Mouse (Mus musculus) C2C12 (cell line): Measurements from ENCODE around the gene Shisa4. TPM values are rescaled to one million over a fixed set of nuclear protein-coding genes. Genes with fewer than 3 reads are reported as not detected.

Experiments used
- H3K27me3 ChIP-seq: one replicate; pipeline ENCODE4 v1.6.1; 2011; ENCODE audit not compliant: control insufficient read depth, insufficient read depth, insufficient read length
- H3K36me3 ChIP-seq: one replicate; pipeline ENCODE4 v1.6.1; 2011; ENCODE audit not compliant: control insufficient read depth, insufficient read depth
- H3K4me3 ChIP-seq: one replicate; pipeline ENCODE4 v1.5.1; 2011; ENCODE audit warnings: mild to moderate bottlenecking, control low read depth; ENCODE audit not compliant: poor library complexity, insufficient read depth, severe bottlenecking
- H3K79me2 ChIP-seq: one replicate; pipeline ENCODE4 v1.6.1; 2011; ENCODE audit not compliant: control insufficient read depth, insufficient read depth
- H3K79me3 ChIP-seq: one replicate; pipeline ENCODE4 v1.6.1; 2011; ENCODE audit warnings: low read depth, control low read depth
- H3ac ChIP-seq: one replicate; pipeline ENCODE3; 2011; ENCODE audit warnings: low read depth; ENCODE audit not compliant: control insufficient read depth, insufficient read length
- CEBPB ChIP-seq: IDR thresholded peaks from one replicate; pipeline ENCODE4 v1.6.1; 2011; ENCODE audit warnings: low read depth, mild to moderate bottlenecking, control low read depth, moderate library complexity
- CTCF ChIP-seq: IDR thresholded peaks from one replicate; pipeline ENCODE4 v1.5.1; 2011; ENCODE audit not compliant: control insufficient read depth, insufficient read depth, insufficient read length
- FOSL1 ChIP-seq: IDR thresholded peaks from one replicate; pipeline ENCODE4 v1.8.0; 2011; ENCODE audit warnings: mild to moderate bottlenecking, low read length; ENCODE audit not compliant: poor library complexity, insufficient read depth, severe bottlenecking
- MAX ChIP-seq: IDR thresholded peaks from one replicate; pipeline ENCODE4 v1.6.1; 2011; ENCODE audit warnings: mild to moderate bottlenecking, control low read depth
- MYOD1 ChIP-seq: IDR thresholded peaks from one replicate; pipeline ENCODE4 v1.6.1; 2011; ENCODE audit warnings: low read depth; ENCODE audit not compliant: control insufficient read depth, insufficient read length
- MYOG ChIP-seq: IDR thresholded peaks from one replicate; pipeline ENCODE4 v1.6.1; 2011; ENCODE audit not compliant: control insufficient read depth, insufficient read length; ENCODE audit errors: extremely low read depth
- USF1 ChIP-seq: IDR thresholded peaks from one replicate; pipeline ENCODE4 v1.6.1; 2011; ENCODE audit warnings: low read depth, mild to moderate bottlenecking, control low read depth, moderate library complexity
- polyA plus RNA-seq: library from polyadenylated mRNA; unstranded; fragments of >200 nt; fragmentation: generic; extraction: Trizol; gene quantifications from one replicate; pipeline ENCODE4 v1.2.1, GENCODE M21; 2012; ENCODE audit warnings: missing spikeins

The Shisa4 gene
- polyA plus RNA-seq, 1 experiment = 33.2 TPM

DNA sequence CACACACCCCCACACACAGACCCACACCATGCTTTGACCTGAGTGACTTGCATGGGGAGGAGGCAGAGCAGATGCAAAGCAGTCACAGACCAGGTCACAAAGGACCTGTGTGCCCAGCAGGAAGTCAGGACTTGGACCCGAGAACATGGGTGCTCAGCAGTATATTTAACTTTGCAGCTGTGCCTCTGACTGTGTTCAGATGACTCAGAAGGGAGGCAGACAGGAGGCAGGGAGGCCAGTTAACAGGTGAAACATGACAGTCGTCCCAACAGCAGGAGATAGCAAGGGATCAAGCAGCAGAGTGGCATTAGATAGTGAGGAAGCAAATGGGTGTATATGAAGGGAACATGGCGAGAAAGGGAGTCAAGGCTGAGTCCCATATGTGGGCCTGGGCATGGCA, 28.1 kb downstream of the Shisa4 start:
- no peak overlapping the region for H3K4me3 ChIP-seq
- H3K79me2 ChIP-seq = no peaks in the 10 kb centered on the region
- no peaks in the 10 kb centered on the region for H3K79me3 ChIP-seq
- no peaks in the 10 kb centered on the region for H3K27me3 ChIP-seq
- no peak overlapping the region for H3ac ChIP-seq
- H3K36me3 ChIP-seq = no peaks in the 10 kb centered on the region
- peak; percentile 94 for TF ChIP-seq MYOD1
- TF ChIP-seq MYOG = no peak
- no peak for TF ChIP-seq USF1
- TF ChIP-seq FOSL1 = no peak
- no peak for TF ChIP-seq MAX

DNA sequence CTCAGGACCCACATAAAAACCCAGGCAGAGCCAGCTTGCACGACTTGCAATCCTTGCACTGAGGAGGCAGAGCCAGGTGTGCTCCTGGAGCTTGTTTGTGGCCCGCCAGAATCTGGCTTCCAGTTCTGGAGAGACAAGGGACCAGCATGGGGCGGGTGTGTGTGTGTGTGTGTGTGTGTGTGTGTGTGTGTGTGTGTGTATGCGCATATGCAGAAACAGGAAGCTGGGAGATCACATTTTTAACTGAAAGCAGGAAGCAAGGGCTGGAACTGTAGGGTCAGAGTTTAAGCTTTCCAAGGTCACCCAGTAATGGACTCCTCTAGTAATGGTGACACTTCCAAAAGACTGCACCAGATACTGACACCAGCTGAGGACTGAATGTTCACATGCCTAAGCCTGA, 31.0 kb downstream of the Shisa4 start:
- Histone ChIP-seq H3ac (no peak overlapping the region), H3K4me3 (no peak overlapping the region), H3K27me3 (no peaks in the 10 kb centered on the region), H3K79me3 (no peaks in the 10 kb centered on the region), H3K36me3 (no peaks in the 10 kb centered on the region), H3K79me2 (no peaks in the 10 kb centered on the region)
- TF ChIP-seq FOSL1 (no peak), MYOG (no peak), CEBPB (no peak), USF1 (no peak), MYOD1 (no peak), MAX (no peak), CTCF (no peak)

DNA sequence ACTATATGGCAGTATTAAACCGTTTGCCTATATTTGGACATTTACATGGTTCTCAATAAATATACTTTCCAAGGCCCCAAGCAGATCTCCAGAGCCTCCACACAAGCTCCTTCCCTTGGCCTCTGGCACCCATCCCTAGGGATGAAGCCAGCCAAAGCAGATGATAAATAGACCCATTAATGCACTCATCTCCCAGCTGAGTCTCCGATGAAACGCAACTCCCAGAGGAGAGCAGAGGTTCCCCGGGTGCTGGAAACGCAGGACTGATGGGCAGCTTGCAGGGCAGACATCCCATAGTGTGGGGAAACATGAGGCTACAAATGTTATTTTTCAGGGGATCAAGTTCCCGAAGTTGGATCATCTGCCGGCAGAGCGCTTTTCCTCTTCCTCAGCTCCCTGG, 33.1 kb downstream of the Shisa4 start:
- TF ChIP-seq MYOD1 = no peak
- no peak for TF ChIP-seq FOSL1
- no peak overlapping the region for H3ac ChIP-seq
- no peak overlapping the region for H3K4me3 ChIP-seq
- H3K79me2 ChIP-seq = no peaks in the 10 kb centered on the region
- no peaks in the 10 kb centered on the region for H3K79me3 ChIP-seq
- H3K36me3 ChIP-seq = no peaks in the 10 kb centered on the region
- no peaks in the 10 kb centered on the region for H3K27me3 ChIP-seq

DNA sequence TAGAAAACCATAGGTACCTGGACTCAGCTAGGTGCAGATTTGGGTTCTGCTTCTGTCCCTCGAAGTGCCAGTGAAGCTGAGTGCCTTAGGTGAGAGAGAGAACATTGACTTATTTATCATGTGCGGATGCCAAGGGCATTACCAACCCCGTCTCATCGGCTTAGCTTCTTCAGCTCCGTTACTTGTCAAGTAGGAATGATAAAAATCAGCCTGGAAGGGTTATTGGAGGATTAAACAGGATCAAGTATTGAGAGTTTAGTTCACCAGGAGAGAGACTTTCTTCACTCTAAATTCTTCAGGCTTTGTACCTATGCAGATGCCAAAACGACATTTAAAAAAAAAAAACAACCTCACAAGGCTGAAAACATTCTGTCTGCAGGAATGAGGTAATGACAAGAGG, 44.5 kb downstream of the Shisa4 start:
- H3K36me3 ChIP-seq = no peaks in the 10 kb centered on the region
- H3K79me3 ChIP-seq = no peaks in the 10 kb centered on the region
- no peak overlapping the region for H3K4me3 ChIP-seq
- H3K27me3 ChIP-seq = no peaks in the 10 kb centered on the region
- no peaks in the 10 kb centered on the region for H3K79me2 ChIP-seq
- TF ChIP-seq USF1 (no peak), MYOG (no peak), FOSL1 (no peak), MYOD1 (no peak), CEBPB (no peak), MAX (no peak), CTCF (no peak)
- H3ac ChIP-seq = no peak overlapping the region

DNA sequence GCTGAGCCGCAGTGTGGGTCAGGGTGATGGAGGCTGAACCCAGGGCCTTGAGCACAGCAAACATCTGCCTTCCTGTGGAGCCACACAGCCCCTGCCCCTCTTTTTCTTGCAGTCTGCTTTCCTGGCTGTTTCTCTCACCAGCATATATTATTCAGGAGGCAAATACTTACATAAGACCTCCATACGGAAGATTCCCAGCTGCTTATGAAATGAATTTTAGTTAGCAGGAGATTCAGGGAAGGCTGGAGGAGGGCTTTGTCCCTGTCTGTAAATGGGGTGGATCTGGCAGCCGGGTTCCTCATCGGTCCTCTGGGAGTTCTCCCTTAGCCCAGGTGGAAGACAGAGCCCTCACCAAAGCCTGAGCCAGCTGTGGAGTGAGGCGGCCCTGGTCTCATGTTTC, 46.7 kb downstream of the Shisa4 start:
- H3K79me3 ChIP-seq = no peaks in the 10 kb centered on the region
- H3K36me3 ChIP-seq = no peaks in the 10 kb centered on the region
- H3K4me3 ChIP-seq = no peak overlapping the region
- TF ChIP-seq MYOD1 (no peak), MYOG (no peak), MAX (no peak), CTCF (no peak), CEBPB (no peak), USF1 (no peak), FOSL1 (no peak)
- H3K79me2 ChIP-seq = no peaks in the 10 kb centered on the region
- H3K27me3 ChIP-seq = no peaks in the 10 kb centered on the region
- no peak overlapping the region for H3ac ChIP-seq

DNA sequence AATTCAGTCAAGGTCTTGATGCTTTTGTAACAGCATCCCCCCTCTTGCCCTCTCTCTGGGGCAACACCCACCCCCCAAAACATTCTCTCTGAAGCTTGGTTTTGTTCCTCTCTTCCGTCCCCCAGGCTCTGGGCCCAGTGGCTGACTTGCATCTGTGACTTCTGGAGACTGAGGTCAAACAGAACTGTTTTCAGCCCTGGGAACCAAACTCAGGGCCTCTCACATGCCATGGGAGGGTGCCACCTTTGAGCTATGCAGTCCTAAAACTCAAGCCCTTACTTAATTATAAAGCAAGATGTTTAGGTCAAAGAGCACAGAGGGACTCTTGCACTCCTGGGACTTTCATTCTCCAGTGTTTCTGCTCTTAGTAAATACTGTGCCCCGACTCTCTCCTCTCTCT, 49.1 kb downstream of the Shisa4 start:
- no peaks in the 10 kb centered on the region for H3K79me3 ChIP-seq
- H3ac ChIP-seq = no peak overlapping the region
- H3K4me3 ChIP-seq = no peak overlapping the region
- no peak for TF ChIP-seq CTCF
- no peak for TF ChIP-seq MYOG
- TF ChIP-seq CEBPB = no peak
- no peak for TF ChIP-seq FOSL1
- TF ChIP-seq USF1 = no peak
- no peak for TF ChIP-seq MYOD1
- no peak for TF ChIP-seq MAX
- no peaks in the 10 kb centered on the region for H3K27me3 ChIP-seq
- H3K79me2 ChIP-seq = no peaks in the 10 kb centered on the region
- H3K36me3 ChIP-seq = no peaks in the 10 kb centered on the region
